Mouse (Mus musculus) small intestine, adult 2 months (tissue): ENCODE measurements around the gene Gm28047.

Source experiments
- CTCF ChIP-seq: fragments of 200-500 bp; IDR thresholded peaks from 2 replicates; pipeline ENCODE4 v1.5.1; 2012; ENCODE audit warnings: low read depth, mild to moderate bottlenecking, control low read depth, inconsistent platforms, low read length, moderate library complexity, mixed read lengths; ENCODE audit not compliant: insufficient replicate concordance, insufficient read length; ENCODE audit errors: extremely low read depth
- POLR2A ChIP-seq: fragments of 200-500 bp; IDR thresholded peaks from 2 replicates; pipeline ENCODE4 v1.6.1; 2012; ENCODE audit warnings: low read depth, mild to moderate bottlenecking, control low read depth, inconsistent platforms, low read length, moderate library complexity

DNA sequence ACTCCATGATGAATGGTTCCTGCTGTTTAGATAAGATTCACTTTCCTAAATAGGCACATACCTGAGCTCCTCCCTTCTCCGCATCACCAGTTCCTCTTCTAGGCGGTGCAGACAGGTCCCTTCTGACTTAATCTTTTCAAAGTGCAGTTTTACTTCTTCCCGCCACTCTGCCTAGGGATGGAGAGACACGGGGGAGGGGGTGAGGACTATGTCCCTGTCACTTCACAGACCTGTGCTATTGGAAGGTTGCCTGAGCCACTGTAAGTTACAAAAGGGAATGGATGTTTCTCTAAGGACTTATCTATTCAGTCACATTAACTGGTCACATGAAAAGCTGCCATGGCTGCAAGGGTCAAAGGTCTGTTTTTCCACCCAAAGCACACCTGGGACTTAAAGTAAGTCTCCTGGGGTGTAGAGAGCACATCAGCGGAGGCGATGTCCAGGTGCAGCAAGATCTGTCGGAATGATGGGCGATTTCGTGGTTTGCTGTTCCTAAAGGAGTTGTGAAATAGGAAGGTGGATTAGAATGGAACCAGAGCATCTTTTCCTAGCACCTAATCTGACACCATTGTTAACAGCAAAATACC is 122.5 kb downstream of the Gm28047 start:
- TF ChIP-seq CTCF (no peak), POLR2A (no peak)
